ENCODE assay signal across 7 mouse cellular contexts in genomic region chr4:122837180-122837730, GRCm38 (mm10). TPM values are rescaled to one million over a fixed set of nuclear protein-coding genes. Genes with fewer than 3 reads are reported as not detected.
DNase-seq lines count a peak whose midpoint lies in the region; ATAC-seq lines count a peak whose summit lies in the region.

No protein-coding gene starts in this region.

- no peak for DNase-seq in right cerebral cortex, adult 18-20 months
- DNase-seq in thymus, postnatal 10 days (ENCODE audit: low spot score in 2 of 2) = no peak

- H3K4me2 ChIP-seq in forebrain, embryonic 12.5 days = peak overlapping the region; percentile 78
- H3K4me2 ChIP-seq in limb, embryonic 13.5 days (replicated peaks) = peak overlapping the region; percentile 90
- peak overlapping the region; percentile 71 for H3K4me2 ChIP-seq in neural tube, embryonic 15.5 days

- WGBS in forebrain, embryonic 12.5 days = 76% methylated on average over 6 of the region's 6 CpGs
- WGBS in limb, embryonic 13.5 days = 69% methylated on average over 6 of the region's 6 CpGs
- 63% methylated on average over 6 of the region's 6 CpGs for WGBS in neural tube, embryonic 15.5 days

- H3K36me3 ChIP-seq in megakaryocyte, embryonic 14.5 days (replicated peaks; ENCODE audit: low read length) = peaks cover 13% of the 10 kb centered on the region
- H3K36me3 ChIP-seq in forebrain, embryonic 12.5 days (replicated peaks) = peaks cover 8% of the 10 kb centered on the region
- H3K36me3 ChIP-seq in limb, embryonic 13.5 days = peaks cover 11% of the 10 kb centered on the region
- peaks cover 3% of the 10 kb centered on the region; the same call in 1 of the 2 replicates for H3K36me3 ChIP-seq in neural tube, embryonic 15.5 days

- H3K27ac ChIP-seq in forebrain, embryonic 12.5 days = no peak overlapping the region
- no peak overlapping the region for H3K27ac ChIP-seq in limb, embryonic 13.5 days
- H3K27ac ChIP-seq in neural tube, embryonic 15.5 days (replicated peaks) = no peak overlapping the region

- H3K9ac ChIP-seq in forebrain, embryonic 12.5 days = no peak overlapping the region
- no peak overlapping the region for H3K9ac ChIP-seq in limb, embryonic 13.5 days
- no peak overlapping the region; the same call in 1 of the 2 replicates for H3K9ac ChIP-seq in neural tube, embryonic 15.5 days (replicated peaks)

- peaks cover 3% of the 10 kb centered on the region; the same call in 1 of the 2 replicates for H3K9me3 ChIP-seq in megakaryocyte, embryonic 14.5 days
- H3K9me3 ChIP-seq in forebrain, embryonic 12.5 days = no peaks in the 10 kb centered on the region
- 0 out of 2 replicates have a peak, but pooled peaks cover 3% of the 10 kb centered on the region for H3K9me3 ChIP-seq in limb, embryonic 13.5 days
- no peaks in the 10 kb centered on the region for H3K9me3 ChIP-seq in neural tube, embryonic 15.5 days (replicated peaks)

- no peaks in the 10 kb centered on the region for H3K27me3 ChIP-seq in megakaryocyte, embryonic 14.5 days (replicated peaks)
- H3K27me3 ChIP-seq in forebrain, embryonic 12.5 days = no peaks in the 10 kb centered on the region
- no peaks in the 10 kb centered on the region; the same call in 1 of the 2 replicates for H3K27me3 ChIP-seq in limb, embryonic 13.5 days
- no peaks in the 10 kb centered on the region for H3K27me3 ChIP-seq in neural tube, embryonic 15.5 days (replicated peaks)

- ATAC-seq in megakaryocyte, adult 5-6 weeks (ENCODE audit: poor library complexity, severe bottlenecking) = no peak
- no peak for ATAC-seq in forebrain, embryonic 12.5 days (ENCODE audit: low FRiP score)
- no peak for ATAC-seq in limb, embryonic 13.5 days (ENCODE audit: low FRiP score, low read depth)
- no peak for ATAC-seq in neural tube, embryonic 15.5 days (ENCODE audit: low FRiP score)

- peaks cover 62% of the 10 kb centered on the region for H3K4me1 ChIP-seq in megakaryocyte, embryonic 14.5 days
- peaks cover 37% of the 10 kb centered on the region for H3K4me1 ChIP-seq in forebrain, embryonic 12.5 days
- peaks cover 16% of the 10 kb centered on the region for H3K4me1 ChIP-seq in limb, embryonic 13.5 days
- H3K4me1 ChIP-seq in neural tube, embryonic 15.5 days = peaks cover 34% of the 10 kb centered on the region

- H3K4me3 ChIP-seq in megakaryocyte, embryonic 14.5 days (replicated peaks) = peak overlapping the region; percentile 71
- peak overlapping the region; percentile 64; the same call in 1 of the 2 replicates for H3K4me3 ChIP-seq in forebrain, embryonic 12.5 days (replicated peaks)
- peak overlapping the region; percentile 77; the same call in 1 of the 2 replicates for H3K4me3 ChIP-seq in limb, embryonic 13.5 days
- peak overlapping the region; percentile 57 for H3K4me3 ChIP-seq in neural tube, embryonic 15.5 days (replicated peaks)

RNA-seq across cellular contexts. Expression of gene Ppt1, which starts 1.2 kb away (rescaled TPM):
- polyA plus RNA-seq in megakaryocyte, embryonic 14.5 days (2012; ENCODE audit: insufficient read depth, low replicate concordance) = 4.9 TPM in 1 of 2 replicates, not detected in the other
- 125 and 133 TPM in 2 replicates for total RNA-seq in megakaryocyte, adult 5-6 weeks (2015)
- 95.0 and 101 TPM in 2 replicates for total RNA-seq in megakaryocyte, adult 5-6 weeks (2017)
- polyA plus RNA-seq in forebrain, embryonic 12.5 days (2016; fragmentation: Nextera tagmentation; extraction: Ambion mirVana) = 69.4 and 70.1 TPM in 2 replicates
- 75.3 and 84.7 TPM in 2 replicates for polyA plus RNA-seq in limb, embryonic 13.5 days (2015; fragmentation: Nextera tagmentation; extraction: Ambion mirVana)
- polyA plus RNA-seq in neural tube, embryonic 15.5 days (2015; fragmentation: Nextera tagmentation; extraction: Ambion mirVana) = 97.0 and 121 TPM in 2 replicates

RNA-seq across cellular contexts. Expression of gene Cap1, which starts 48.6 kb away (rescaled TPM):
- 88.2 and 145 TPM in 2 replicates for polyA plus RNA-seq in megakaryocyte, embryonic 14.5 days (2012; ENCODE audit: insufficient read depth, low replicate concordance)
- total RNA-seq in megakaryocyte, adult 5-6 weeks (2015) = 417 and 420 TPM in 2 replicates
- 551 and 589 TPM in 2 replicates for total RNA-seq in megakaryocyte, adult 5-6 weeks (2017)
- 28.1 and 44.4 TPM in 2 replicates for polyA plus RNA-seq in forebrain, embryonic 12.5 days (2016; fragmentation: Nextera tagmentation; extraction: Ambion mirVana)
- polyA plus RNA-seq in limb, embryonic 13.5 days (2015; fragmentation: Nextera tagmentation; extraction: Ambion mirVana) = 70.4 and 71.3 TPM in 2 replicates
- polyA plus RNA-seq in neural tube, embryonic 15.5 days (2015; fragmentation: Nextera tagmentation; extraction: Ambion mirVana) = 73.5 and 78.6 TPM in 2 replicates

Comparison
In these comparisons a context has a peak if more than half of its experiments do, and no peak if none do; other contexts are left out.
1. RNA of gene Ppt1, which starts 1.2 kb away (polyA plus RNA-seq): 97.0 to 121 TPM in neural tube, embryonic 15.5 days, 75.3 to 84.7 TPM in limb, embryonic 13.5 days and 69.4 to 70.1 TPM in forebrain, embryonic 12.5 days; 4.9 TPM in megakaryocyte, embryonic 14.5 days; every median in the first group is over 10 times any median in the second.
2. Peak in every context shown above with its lines, with median percentiles within 50 percentile points of each other: H3K4me3 ChIP-seq and H3K4me2 ChIP-seq.